Mouse (Mus musculus) B cell, adult 2 months (primary cell): ENCODE results near the gene Hspa5.
"Not testable (repeated sequence)": the region's sequence is repeated elsewhere in the genome, so short reads cannot be mapped to it uniquely, and the experiment has no call there.

ENCODE experiments used
- DNase-seq, 2 experiments: peaks; one replicate each; pipeline ENCODE4 v3.0.0; 2022

Hspa5 gene

GRCm38 (mm10) chr2:34771368-34772226 is at the start of gene Hspa5:
Gene Hspa5 (plus strand): TSS chr2:34771970.
- peak; percentile 97 to 98 for DNase-seq

DNA sequence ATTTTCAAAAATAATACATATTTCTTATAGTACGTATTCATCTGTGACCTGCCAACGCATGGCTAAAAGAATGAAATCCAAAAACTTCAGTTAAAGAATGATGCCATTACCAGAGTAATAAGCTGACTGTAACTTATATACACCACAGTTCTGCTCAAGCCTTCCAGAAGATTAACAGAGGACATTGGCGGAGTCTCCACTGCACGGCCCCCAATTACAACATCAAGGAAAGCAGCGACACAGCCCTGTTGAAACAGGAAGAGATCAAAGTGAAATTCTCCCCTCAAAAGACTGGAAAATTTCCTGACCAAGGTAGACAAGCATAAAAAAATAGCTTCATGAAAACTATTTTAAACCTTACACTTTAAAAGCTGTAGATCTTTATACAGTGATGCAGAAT is 46.5 kb upstream of the Hspa5 start:
- no peak for DNase-seq

GRCm38 (mm10) chr2:34727045-34727728 is 44.6 kb upstream of the Hspa5 start:
- no peak for DNase-seq

DNA sequence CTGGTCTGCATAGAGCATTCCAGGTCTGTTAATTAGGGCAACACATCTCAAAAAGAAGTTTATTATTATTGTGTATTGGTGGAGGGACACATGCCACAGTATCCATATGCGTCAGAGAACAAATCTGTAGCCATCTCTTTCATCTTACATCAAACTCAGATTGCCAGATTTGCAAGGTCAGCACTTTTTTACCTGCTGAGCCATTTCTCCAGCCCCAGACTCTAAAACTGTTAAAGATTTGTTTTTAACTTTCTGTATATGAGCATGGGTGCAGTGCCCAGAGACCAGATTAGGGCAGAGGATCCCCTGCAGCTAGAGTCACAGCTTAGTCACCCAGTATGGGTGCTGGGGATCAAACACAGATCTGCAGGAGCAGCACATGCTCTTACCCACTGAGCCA is 35.1 kb upstream of the Hspa5 start:
- no peak for DNase-seq

GRCm38 (mm10) chr2:34737911-34738310 is 33.9 kb upstream of the Hspa5 start:
- DNase-seq, result no peak

DNA sequence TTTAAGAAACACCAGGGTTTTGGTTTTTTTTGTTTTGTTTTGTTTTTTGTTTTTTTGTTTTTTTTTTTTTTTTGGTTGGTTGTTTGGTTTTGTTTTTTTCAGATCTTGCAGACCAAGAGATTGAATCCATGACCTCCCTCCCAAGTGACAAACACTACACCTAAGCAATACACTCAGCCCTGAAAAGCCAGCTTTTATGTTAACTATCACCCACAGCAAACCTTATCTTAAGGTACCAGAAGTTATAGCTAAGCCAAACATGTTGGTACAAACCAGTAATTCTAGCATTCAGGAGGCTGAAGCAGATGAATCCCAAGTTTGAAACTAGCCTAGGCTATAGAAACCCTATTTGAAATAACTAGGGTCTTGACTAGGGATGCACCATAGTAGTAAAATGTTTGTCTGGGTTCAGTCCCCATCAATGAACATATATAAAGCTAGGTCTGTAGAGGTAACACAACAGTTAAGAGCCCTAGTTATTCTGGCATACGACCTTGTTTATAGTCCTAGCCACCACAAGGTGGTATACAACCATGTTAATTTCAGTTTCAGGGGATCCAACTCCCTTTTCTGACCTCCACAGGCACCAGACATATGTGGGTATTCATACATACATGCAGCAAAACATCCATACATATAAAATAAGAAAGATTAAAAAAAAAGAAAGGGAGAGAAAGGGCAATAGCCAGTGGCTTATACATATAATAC is 31.9 kb upstream of the Hspa5 start:
- DNase-seq, result no peak

DNA sequence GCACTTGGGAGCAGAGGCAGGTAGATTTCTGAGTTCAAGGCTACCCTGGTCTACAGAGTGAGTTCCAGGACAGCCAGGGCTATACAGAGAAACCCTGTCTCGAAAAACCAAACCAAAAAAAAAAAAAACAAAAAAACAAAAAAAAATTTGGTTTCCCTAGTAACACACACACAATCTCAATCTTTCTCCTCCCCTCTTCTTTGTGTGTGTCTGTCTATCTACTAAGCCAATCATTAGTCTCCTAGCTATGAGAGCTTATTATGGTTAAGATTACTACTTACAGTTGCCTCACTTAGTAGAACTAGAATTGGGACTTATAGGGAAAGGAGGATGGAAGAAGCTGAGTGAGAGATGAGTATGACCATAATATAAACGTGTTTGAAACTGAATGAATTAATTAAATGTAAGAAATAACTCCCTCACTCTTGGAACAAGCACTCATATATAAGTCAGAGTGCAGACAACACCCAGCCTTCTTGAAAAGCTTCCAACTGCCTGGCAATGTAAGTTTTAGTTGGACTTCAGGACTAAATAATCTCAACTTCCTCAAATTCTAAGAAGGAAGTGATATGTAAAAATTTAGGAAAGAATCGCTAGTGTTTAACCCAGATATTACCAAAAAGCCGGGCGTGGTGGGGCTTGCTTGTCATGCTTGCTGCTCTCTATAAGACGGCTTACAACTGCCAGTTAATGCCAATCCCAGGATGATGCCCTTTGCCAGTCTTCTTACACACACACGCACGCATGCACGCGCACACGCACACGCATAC is 30.2 kb upstream of the Hspa5 start:
- no peak for DNase-seq

GRCm38 (mm10) chr2:34742675-34743074 is 29.1 kb upstream of the Hspa5 start:
- no peak for DNase-seq

- DNase-seq, result no peak
Observed at GRCm38 (mm10) chr2:34744476-34744875, 27.3 kb upstream of the Hspa5 start.

DNA sequence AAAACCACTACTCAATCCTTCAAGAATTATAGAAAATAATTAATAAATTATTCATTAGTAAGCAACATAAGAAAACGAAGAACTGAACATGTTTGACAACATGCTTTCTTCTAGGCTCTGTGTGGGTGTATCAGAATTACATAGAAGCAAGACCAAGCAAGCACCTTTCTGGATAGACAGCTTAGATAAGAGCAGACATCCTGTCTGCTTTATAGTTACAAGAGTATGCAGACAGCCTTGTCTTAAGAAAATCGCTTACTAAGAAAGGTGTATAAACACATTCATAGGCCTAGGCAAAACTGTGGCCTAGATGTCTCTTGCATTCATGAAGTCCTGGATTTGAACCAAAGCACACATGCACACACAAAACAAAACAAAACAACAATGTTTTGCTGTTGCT is 26.1 kb upstream of the Hspa5 start:
- DNase-seq, result no peak

GRCm38 (mm10) chr2:34748479-34748878 is 23.3 kb upstream of the Hspa5 start:
- DNase-seq, result no peak

GRCm38 (mm10) chr2:34750245-34750644 is 21.5 kb upstream of the Hspa5 start:
- DNase-seq, result no peak

DNA sequence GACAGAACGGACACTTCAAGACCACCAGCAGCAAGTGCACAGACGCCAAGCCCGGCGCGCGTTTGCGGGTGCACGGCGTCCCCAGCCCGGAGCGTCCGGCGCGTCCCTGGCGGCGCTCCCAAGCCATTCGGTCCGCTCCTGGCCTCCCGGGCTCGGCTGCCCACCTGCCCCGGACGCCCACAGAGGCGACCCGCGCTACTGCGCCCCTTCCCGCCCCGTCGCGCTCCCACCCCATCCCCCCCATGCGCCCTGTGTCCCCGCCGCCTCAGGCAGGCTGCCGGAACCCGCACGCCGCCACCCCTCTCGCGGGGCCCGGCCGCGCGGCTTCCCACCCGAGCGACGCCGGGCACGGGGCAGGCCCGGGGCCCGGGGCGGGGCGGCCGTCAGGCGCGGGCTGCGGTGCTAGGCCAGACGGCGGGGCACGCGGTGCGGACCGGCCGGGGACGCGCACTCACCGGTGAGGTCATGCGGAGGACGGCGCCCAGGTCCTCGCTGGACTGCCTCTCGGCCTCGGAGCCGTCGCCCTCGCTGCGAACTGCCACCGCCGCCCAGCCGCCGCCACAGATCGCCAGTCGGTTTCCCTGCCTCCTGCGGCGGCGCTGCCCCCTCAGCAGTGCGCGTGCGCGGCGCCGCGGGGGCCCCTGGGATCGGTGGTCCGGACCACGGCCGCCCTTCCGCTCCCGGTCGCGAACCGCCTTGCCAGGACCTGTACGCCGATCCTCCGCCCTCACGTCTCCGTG is 17.8 kb upstream of the Hspa5 start:
- DNase-seq, result peak; percentile 88 to 90

DNA sequence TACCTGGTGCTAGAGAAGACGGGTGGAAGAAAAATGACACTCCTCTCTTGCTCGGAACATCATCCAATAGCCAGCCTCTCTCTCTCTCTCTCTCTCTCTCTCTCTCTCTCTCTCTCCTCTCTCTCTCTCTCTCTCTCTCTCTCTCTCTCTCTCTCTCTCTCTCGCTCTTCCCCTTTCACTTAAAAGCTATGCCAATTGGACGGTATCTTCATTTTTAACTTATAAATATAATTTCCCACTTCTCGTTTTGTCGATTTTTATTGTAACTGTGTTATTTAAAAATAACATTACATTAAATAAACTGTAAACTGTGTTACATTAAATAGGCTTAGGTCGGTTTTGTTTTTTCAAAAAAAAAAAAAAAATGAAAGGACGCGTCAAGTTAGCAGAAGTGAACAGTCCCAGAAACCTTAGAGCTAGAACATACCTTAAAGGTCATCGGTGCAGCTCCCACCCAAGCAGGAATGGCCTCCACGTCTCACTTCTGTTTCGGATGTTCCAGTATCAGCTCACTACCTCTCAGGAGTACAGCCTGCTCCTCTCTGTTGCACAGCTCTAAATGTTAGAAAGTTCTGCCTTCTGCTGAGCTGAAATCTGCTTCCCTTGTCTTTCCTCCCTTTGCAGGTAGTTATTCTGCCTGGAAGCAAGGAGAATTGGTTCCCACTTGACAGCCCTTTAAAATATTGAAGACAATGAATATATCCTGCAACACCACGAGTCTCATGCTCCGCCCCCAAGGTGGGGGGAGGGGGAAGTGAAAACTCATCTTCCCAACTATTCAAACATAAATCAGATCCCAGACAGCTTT is 17.0 kb upstream of the Hspa5 start, which contains the start of gene Gapvd1:
Gene Gapvd1, minus strand, starts transcription at position 682 of the 808 bp plus-strand sequence.
- peak; percentile 40 to 48 for DNase-seq

DNA sequence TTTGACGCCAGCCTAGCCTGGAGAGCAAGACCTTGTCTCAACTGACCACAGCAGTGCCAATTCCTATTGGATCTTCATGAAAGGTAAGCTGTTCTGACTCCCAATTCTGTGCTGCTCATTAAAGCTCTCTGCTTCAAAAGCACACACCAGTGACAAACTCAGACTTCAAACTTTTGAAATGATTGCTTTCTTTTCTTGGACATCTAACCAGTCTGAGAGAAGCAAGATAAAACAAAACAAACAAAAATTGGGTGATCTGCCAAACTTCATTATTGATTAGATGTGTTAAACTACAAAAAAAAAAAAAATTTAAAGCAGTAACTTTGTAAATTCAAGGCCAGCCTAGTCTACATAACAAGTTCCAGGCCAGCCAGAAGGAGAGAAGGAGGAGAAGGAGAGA is 14.4 kb upstream of the Hspa5 start:
- no peak for DNase-seq

- DNase-seq, result not testable (repeated sequence)
Observed at GRCm38 (mm10) chr2:34761272-34761671, 10.5 kb upstream of the Hspa5 start.

DNA sequence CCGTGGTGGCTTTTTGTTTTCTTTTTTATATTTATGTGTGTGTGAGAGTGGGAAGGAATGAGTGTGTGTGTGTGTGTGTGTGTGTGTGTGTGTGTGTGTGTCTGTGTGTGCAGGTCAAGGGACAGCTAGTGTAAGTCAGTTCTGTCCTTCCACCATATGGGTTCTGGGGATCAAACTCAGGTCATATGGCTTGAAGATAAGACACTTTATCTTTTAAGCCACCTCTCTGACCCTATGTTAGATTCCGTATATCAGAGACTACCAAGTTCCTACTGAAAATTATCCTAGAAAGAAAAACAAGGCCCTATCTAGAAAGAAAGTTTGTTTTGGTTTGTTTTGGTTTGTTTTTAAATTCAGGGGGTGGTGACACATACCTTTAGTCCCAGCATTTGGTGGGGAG is 9.6 kb upstream of the Hspa5 start:
- no peak for DNase-seq

GRCm38 (mm10) chr2:34762872-34763271 is 8.9 kb upstream of the Hspa5 start:
- DNase-seq, result no peak

DNA sequence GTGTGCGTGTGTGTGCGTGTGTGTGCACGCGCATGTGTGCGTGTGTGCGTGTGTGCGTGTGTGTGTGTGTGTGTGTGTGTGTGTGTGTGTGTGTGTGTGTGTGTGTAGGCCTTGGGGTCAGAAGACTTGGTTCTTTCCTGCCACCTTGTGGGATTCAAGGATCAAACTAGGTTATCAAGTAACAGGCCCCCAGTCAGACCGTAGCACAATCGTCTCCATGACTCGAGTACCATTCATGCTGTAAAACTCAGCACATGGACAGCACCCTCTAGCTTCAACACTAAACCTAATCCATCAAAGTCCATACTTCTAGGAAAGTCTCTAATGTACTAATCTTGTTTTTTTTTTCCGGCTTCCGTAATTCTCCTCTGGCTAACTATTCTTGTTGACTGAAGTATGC is 7.0 kb upstream of the Hspa5 start:
- DNase-seq, result no peak

- no peak for DNase-seq
Observed at GRCm38 (mm10) chr2:34770049-34770448, 1.7 kb upstream of the Hspa5 start.

DNA sequence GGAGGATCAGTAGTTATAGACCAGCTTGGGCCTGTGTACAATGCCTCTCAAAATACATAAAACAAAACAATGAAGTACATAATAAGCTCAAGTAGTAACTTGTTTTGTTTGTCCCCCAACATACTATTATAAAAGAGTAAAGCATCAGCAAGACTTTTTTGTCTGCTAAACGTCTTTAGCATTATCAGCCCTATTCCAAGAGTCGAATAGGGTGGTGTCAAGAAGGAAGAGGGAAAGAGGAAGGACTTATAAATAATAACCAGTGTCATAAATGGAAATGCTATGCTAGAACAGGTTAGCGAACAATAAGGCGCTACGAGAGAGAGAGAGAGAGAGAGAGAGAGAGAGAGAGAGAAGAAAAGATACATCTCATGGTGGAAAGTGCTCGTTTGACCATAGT is 819 bp upstream of the Hspa5 start:
- no peak for DNase-seq
